Mouse (Mus musculus): ENCODE results near the gene Gm19345. TPM values are rescaled to one million over a fixed set of nuclear protein-coding genes. Genes with fewer than 3 reads are reported as not detected.

The Gm19345 gene
- total RNA-seq, 2 experiments from 2014 or later: not detected

GRCm38 (mm10) chr7:19871943-19872601 is 20.3 kb downstream of the Gm19345 start:
- peak; percentile 65 for DNase-seq

- DNase-seq: peak; percentile 53
Observed at GRCm38 (mm10) chr7:19875948-19876682, 24.3 kb downstream of the Gm19345 start.

GRCm38 (mm10) chr7:19876781-19877425 is 25.1 kb downstream of the Gm19345 start:
- DNase-seq: no peak

GRCm38 (mm10) chr7:19880754-19881153 is 29.0 kb downstream of the Gm19345 start:
- no peak for DNase-seq

- DNase-seq: no peak
Observed at GRCm38 (mm10) chr7:19887849-19888248, 36.0 kb downstream of the Gm19345 start, which contains the start of gene Ceacam19. Gene Ceacam19, minus strand, starts transcription at chr7:19887965.

- DNase-seq: peak; percentile 84
Observed at GRCm38 (mm10) chr7:19889881-19890280, 38.1 kb downstream of the Gm19345 start.

Other genes starting within 250 kb of the Gm19345 start
- gene Clasrp, start 247.5 kb upstream of the Gm19345 start, total RNA-seq (2021): 10 to 100 TPM; 29.6 to 58.3 TPM
- gene Relb, start 222.6 kb upstream of the Gm19345 start, total RNA-seq (2021): 10 to 100 TPM; 18.8 to 21.6 TPM
- 100 to 1,000 TPM; 108 to 117 TPM for gene Clptm1, start 187.0 kb upstream of the Gm19345 start, total RNA-seq (2021)
- gene Apoc2, start 174.1 kb upstream of the Gm19345 start, total RNA-seq (2021): 100 to 1,000 TPM in 1 of 2 experiments, 10 to 100 TPM in 1; 52.0 to 144 TPM
- 1 to 10 TPM; 1.3 to 1.5 TPM for gene Gm44805, start 170.6 kb upstream of the Gm19345 start, total RNA-seq (2021)
- gene Apoc4, start 170.5 kb upstream of the Gm19345 start, total RNA-seq (2021): 100 to 1,000 TPM; 211 to 416 TPM
- gene Apoc1, start 159.3 kb upstream of the Gm19345 start, total RNA-seq (2021): 1,000 to 10,000 TPM in 1 of 2 experiments, 100 to 1,000 TPM in 1; 910 to 1,570 TPM
- gene Apoe, start 152.8 kb upstream of the Gm19345 start, total RNA-seq (2021): 1,000 to 10,000 TPM; 1,872 to 4,173 TPM
- gene Tomm40, start 136.6 kb upstream of the Gm19345 start, total RNA-seq (2021): 100 to 1,000 TPM; 157 to 171 TPM
- 100 to 1,000 TPM in 1 of 2 experiments, 10 to 100 TPM in 1; 86.7 to 106 TPM for gene Nectin2, start 101.5 kb upstream of the Gm19345 start, total RNA-seq (2021)
- 10 to 100 TPM; 62.4 to 75.1 TPM for gene Bcam, start 81.0 kb upstream of the Gm19345 start, total RNA-seq (2021)
- 1 to 10 TPM; 1.8 to 3.2 TPM for gene Cblc, start 55.2 kb upstream of the Gm19345 start, total RNA-seq (2021)
- 10 to 100 TPM; 15.4 to 16.6 TPM for gene Bcl3, start 29.2 kb upstream of the Gm19345 start, total RNA-seq (2021)
- gene Ceacam16, start 9.3 kb downstream of the Gm19345 start, total RNA-seq (2021): under 1 TPM in 1 of 2 experiments, not detected in 1; 0.18 TPM
- gene Ceacam19, start 36.0 kb downstream of the Gm19345 start, total RNA-seq (2021): not detected
- gene Pvr, start 69.2 kb downstream of the Gm19345 start, total RNA-seq (2021): 10 to 100 TPM; 20.9 to 24.9 TPM
- gene Igsf23, start 98.8 kb downstream of the Gm19345 start, total RNA-seq (2021): under 1 TPM; 0.27 TPM
- gene Ceacam20, start 113.4 kb downstream of the Gm19345 start, total RNA-seq (2021): not detected
- not detected for gene Nlrp9b, start 139.5 kb downstream of the Gm19345 start, total RNA-seq (2021)
- not detected for gene Vmn1r91, start 247.7 kb downstream of the Gm19345 start, total RNA-seq (2021)

Measured in adrenal gland, postnatal 10 days (tissue).